Mouse (Mus musculus): Measurements from ENCODE around the gene Otop2.

The Otop2 gene

DNA sequence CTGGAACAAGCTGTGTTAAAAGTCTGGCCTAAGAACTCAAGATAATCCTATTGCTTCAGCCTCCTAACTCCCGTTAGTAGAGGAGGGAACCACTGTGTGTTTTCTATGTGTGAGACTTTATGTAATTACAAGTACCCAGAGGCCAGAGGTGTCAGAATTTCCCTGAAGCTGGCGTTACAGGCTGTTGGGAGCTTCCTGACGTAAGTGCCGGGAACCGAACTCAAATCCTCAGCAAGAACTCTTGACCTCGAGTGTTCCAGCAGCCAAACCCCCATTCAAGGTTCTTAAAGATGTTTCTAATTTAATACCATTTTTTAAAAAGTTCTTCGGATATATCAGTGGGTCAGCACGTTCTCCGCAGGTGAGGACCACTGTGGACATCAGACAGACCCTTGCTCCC lies 74.3 kb downstream of the Otop2 start:
- no peak for DNase-seq (ENCODE audit: low spot score in 2 of 2)
